Mouse (Mus musculus): ENCODE results near the gene Sun1. TPM values are rescaled to one million over a fixed set of nuclear protein-coding genes. Genes with fewer than 3 reads are reported as not detected.
A peak's percentile ranks its signal among the peaks of the same experiment; 100 is the strongest.

Gene Sun1
- total and polyA plus RNA-seq, 3 experiments: 71.3 to 79.0 TPM; not detected in 1

DNA sequence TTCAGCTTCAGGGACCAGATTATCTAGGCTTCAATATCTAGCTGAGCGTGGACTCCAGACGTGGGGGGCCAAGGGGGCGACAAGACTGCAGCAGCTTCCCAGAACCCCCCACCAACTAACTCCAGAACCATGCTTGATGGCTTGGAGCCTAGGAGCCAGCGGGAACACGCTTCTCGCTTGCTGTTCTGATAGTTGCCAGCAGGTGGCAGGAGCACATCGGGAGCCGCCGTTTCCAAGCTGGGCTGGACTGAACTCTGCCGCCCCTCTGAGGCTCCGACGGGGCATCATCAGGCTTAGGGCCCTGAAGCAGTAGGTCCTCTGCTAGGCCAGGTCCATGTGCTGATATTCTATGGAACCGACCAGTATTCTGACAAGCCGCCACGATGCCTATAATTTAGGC, 81.8 kb downstream of the Sun1 start:
- no peaks in the 10 kb centered on the region for H3K9me3 ChIP-seq (replicated peaks; ENCODE audit: insufficient read depth, low read length)
- H3K27me3 ChIP-seq (ENCODE audit: control insufficient read depth in 1 of 2, insufficient read depth in 2 of 2, low read length in 2 of 2): no peaks in the 10 kb centered on the region
- no peaks in the 10 kb centered on the region for H3K79me2 ChIP-seq (ENCODE audit: control insufficient read depth, insufficient read depth, low read length, poor library complexity)
- H3K27ac ChIP-seq (ENCODE audit: control insufficient read depth, low read depth, low read length): no peak overlapping the region
- no peak overlapping the region for H3K4me3 ChIP-seq (ENCODE audit: control insufficient read depth in 1 of 2, insufficient read depth in 1 of 2, low read depth in 2 of 2, low read length in 2 of 2)
- DNase-seq (ENCODE audit: low read depth, low spot score): peak; percentile 77
- peaks cover 3 to 12% of the 10 kb centered on the region in 2 experiments for H3K4me1 ChIP-seq (ENCODE audit: control insufficient read depth in 1 of 2, insufficient read depth in 2 of 2, low read length in 2 of 2)
- H3K9ac ChIP-seq (ENCODE audit: control insufficient read depth, low read depth, low read length, poor library complexity, severe bottlenecking): no peak overlapping the region
- peaks cover 0 to 8% of the 10 kb centered on the region in 2 experiments; a peak in 2 of 4 replicates for H3K36me3 ChIP-seq (ENCODE audit: control insufficient read depth in 1 of 2, insufficient read depth in 2 of 2, low read length in 2 of 2)
- TF ChIP-seq SMC3 (IDR thresholded peaks at IDR 0.05; ENCODE audit: low read depth, low read length): peak; percentile 91
- TF ChIP-seq USF1 (IDR thresholded peaks at IDR 0.05; ENCODE audit: low read depth, low read length): no peak
- no peak for TF ChIP-seq GABPA (IDR thresholded peaks at IDR 0.05; ENCODE audit: low read depth, low read length)
- TF ChIP-seq CTCF (IDR thresholded peaks at IDR 0.05 in 2 of 3, conservative IDR thresholded peaks at IDR 0.05 in 1 of 3; ENCODE audit: control insufficient read depth in 1 of 3, insufficient read depth in 1 of 3, low read depth in 2 of 3, low read length in 3 of 3, poor library complexity in 1 of 3, severe bottlenecking in 1 of 3): peak; percentile 78 to 100 (median 98)
- TF ChIP-seq EP300 (IDR thresholded peaks at IDR 0.05; ENCODE audit: low read depth in 1 of 2, low read length in 2 of 2): no peak
- TF ChIP-seq ZC3H11A (IDR thresholded peaks at IDR 0.05; ENCODE audit: low read depth, low read length): peak; percentile 83
- TF ChIP-seq CHD1 (IDR thresholded peaks at IDR 0.05; ENCODE audit: low read depth, low read length): no peak
- no peak for TF ChIP-seq MEF2A (IDR thresholded peaks at IDR 0.05; ENCODE audit: extremely low read depth, insufficient replicate concordance, low read depth, low read length, poor library complexity, severe bottlenecking)
- peak; percentile 90 for TF ChIP-seq RAD21 (IDR thresholded peaks at IDR 0.05; ENCODE audit: low read depth, low read length)
- no peak for TF ChIP-seq RCOR1 (IDR thresholded peaks at IDR 0.05; ENCODE audit: low read depth, low read length)
- no peak for TF ChIP-seq E2F4 (IDR thresholded peaks at IDR 0.05; ENCODE audit: borderline replicate concordance, low read depth, low read length)
- no peak for TF ChIP-seq ZKSCAN1 (IDR thresholded peaks at IDR 0.05; ENCODE audit: low read depth, low read length)
- TF ChIP-seq SIN3A (IDR thresholded peaks at IDR 0.05; ENCODE audit: low read length): no peak
- no peak for TF ChIP-seq TCF12 (IDR thresholded peaks at IDR 0.05; ENCODE audit: low read depth, low read length)
- TF ChIP-seq MXI1 (IDR thresholded peaks at IDR 0.05; ENCODE audit: low read depth, low read length): no peak
- no peak for TF ChIP-seq MAFK (IDR thresholded peaks at IDR 0.05; ENCODE audit: borderline replicate concordance, low read depth, low read length)
- TF ChIP-seq ZNF384 (IDR thresholded peaks at IDR 0.05; ENCODE audit: low read depth, low read length): no peak
- no peak for TF ChIP-seq MYB (IDR thresholded peaks at IDR 0.05; ENCODE audit: low read depth, low read length)
- no peak for TF ChIP-seq MAX (IDR thresholded peaks at IDR 0.05; ENCODE audit: low read length)
- TF ChIP-seq BHLHE40 (IDR thresholded peaks at IDR 0.05; ENCODE audit: borderline replicate concordance, low read depth, low read length): no peak

Data from MEL (cell line).